ENCODE assay signal across 28 mouse cellular contexts in the genomic region with DNA sequence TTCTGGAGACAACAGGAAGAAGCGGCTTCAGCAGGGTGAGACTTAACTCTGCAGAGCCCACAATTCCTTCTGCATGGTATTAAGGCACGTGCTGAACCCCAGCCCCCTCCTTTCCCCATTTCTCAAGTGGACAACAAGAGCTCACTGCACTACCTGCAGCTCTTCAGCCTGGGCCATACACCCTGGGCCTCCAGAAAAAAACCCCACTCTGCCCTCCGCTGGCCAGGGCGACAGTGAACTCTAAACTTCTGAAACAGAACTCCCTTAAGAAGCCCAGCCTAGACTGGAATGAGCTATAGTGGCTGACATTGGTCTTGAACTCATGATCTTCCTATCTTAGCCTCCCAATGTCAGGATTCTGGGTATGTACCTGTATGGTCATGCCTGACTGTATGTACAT. TPM values are rescaled to one million over a fixed set of nuclear protein-coding genes. Genes with fewer than 3 reads are reported as not detected.
DNase-seq lines count a peak whose midpoint lies in the region; ATAC-seq and TF ChIP-seq lines count a peak whose summit lies in the region.
"Had no signal": no experiment of that assay in that cellular context is flagged by ENCODE, and none has a peak within 500 bp of the region (broad histone marks: within the 10 kb centered on the region; RNA-seq: fewer than 3 reads in every experiment).

No protein-coding gene starts in this region.

- no peak overlapping the region for H3K4me2 ChIP-seq in heart, postnatal 0 days (ENCODE audit: low read depth, low read length)
- no peak overlapping the region for H3K4me2 ChIP-seq in heart, embryonic 11.5 days
- no peak overlapping the region for H3K4me2 ChIP-seq in liver, postnatal 0 days (ENCODE audit: low read depth, low read length)
- H3K4me2 ChIP-seq in liver, embryonic 11.5 days = no peak overlapping the region
- H3K4me2 ChIP-seq in midbrain, embryonic 15.5 days = no peak overlapping the region
- H3K4me2 ChIP-seq in midbrain, embryonic 14.5 days (ENCODE audit: low read length) = no peak overlapping the region
- H3K4me2 ChIP-seq: heart, embryonic 15.5 days; hindbrain, embryonic 14.5 days; limb, embryonic 15.5 days; neural tube, embryonic 12.5 days had no signal

- WGBS in heart, postnatal 0 days = 78% methylated on average over 4 of the region's 4 CpGs
- 79% methylated on average over 4 of the region's 4 CpGs for WGBS in heart, embryonic 11.5 days (ENCODE audit: insufficient replicate concordance)
- WGBS in liver, postnatal 0 days (ENCODE audit: insufficient replicate concordance) = 71% methylated on average over 4 of the region's 4 CpGs
- WGBS in liver, embryonic 11.5 days = 73% methylated on average over 4 of the region's 4 CpGs
- WGBS in midbrain, embryonic 15.5 days = 82% methylated on average over 4 of the region's 4 CpGs
- 85% methylated on average over 4 of the region's 4 CpGs for WGBS in midbrain, embryonic 14.5 days
- 80% methylated on average over 4 of the region's 4 CpGs for WGBS in limb, embryonic 10.5 days

- TF ChIP-seq CTCF in heart, postnatal 0 days (IDR thresholded peaks at IDR 0.05; ENCODE audit: low read depth) = 0 out of 2 replicates have a peak, but pooled peaks have one; percentile 1
- peak; percentile 15; the same call in 1 of the 2 replicates for TF ChIP-seq CTCF in liver, postnatal 0 days (IDR thresholded peaks at IDR 0.05; ENCODE audit: low read depth)

- no peak for ATAC-seq in heart, postnatal 0 days (ENCODE audit: insufficient read depth, low read depth)
- no peak for ATAC-seq in heart, embryonic 11.5 days (replicated peaks; ENCODE audit: insufficient number of reproducible peaks, low FRiP score, low TSS enrichment)
- ATAC-seq in liver, postnatal 0 days = no peak
- ATAC-seq in liver, embryonic 11.5 days (replicated peaks; ENCODE audit: low FRiP score) = no peak
- 0 out of 2 replicates have a peak, but pooled peaks have one; percentile 39 for ATAC-seq in midbrain, embryonic 15.5 days (replicated peaks)
- no peak for ATAC-seq in midbrain, embryonic 14.5 days (ENCODE audit: low FRiP score, low TSS enrichment)
- ATAC-seq: forebrain, embryonic 16.5 days; inflammation-experienced regulatory T-cells, adult 6 months; Patski had no signal

- no peak overlapping the region for H3K9ac ChIP-seq in heart, postnatal 0 days (replicated peaks; ENCODE audit: low read depth, low read length)
- no peak overlapping the region for H3K9ac ChIP-seq in heart, embryonic 11.5 days (ENCODE audit: low read depth, low read length)
- no peak overlapping the region for H3K9ac ChIP-seq in liver, postnatal 0 days (replicated peaks)
- no peak overlapping the region for H3K9ac ChIP-seq in liver, embryonic 11.5 days (ENCODE audit: low read depth, low read length)
- H3K9ac ChIP-seq in midbrain, embryonic 15.5 days = no peak overlapping the region
- H3K9ac ChIP-seq in midbrain, embryonic 14.5 days (replicated peaks; ENCODE audit: low read length) = no peak overlapping the region
- H3K9ac ChIP-seq: heart, embryonic 15.5 days; hindbrain, embryonic 14.5 days; limb, embryonic 15.5 days; neural tube, embryonic 12.5 days had no signal

- H3K4me1 ChIP-seq in heart, postnatal 0 days (ENCODE audit: control insufficient read depth, insufficient read depth) = no peaks in the 10 kb centered on the region
- peaks cover 10% of the 10 kb centered on the region for H3K4me1 ChIP-seq in heart, embryonic 11.5 days (ENCODE audit: control insufficient read depth, insufficient read depth, low read length)
- H3K4me1 ChIP-seq in liver, postnatal 0 days (ENCODE audit: insufficient read depth) = 0 out of 2 replicates have a peak, but pooled peaks cover 4% of the 10 kb centered on the region
- H3K4me1 ChIP-seq in liver, embryonic 11.5 days (replicated peaks; ENCODE audit: control insufficient read depth, insufficient read depth, low read length) = no peaks in the 10 kb centered on the region
- peaks cover 20% of the 10 kb centered on the region for H3K4me1 ChIP-seq in midbrain, embryonic 15.5 days
- peaks cover 14% of the 10 kb centered on the region for H3K4me1 ChIP-seq in midbrain, embryonic 14.5 days (ENCODE audit: control insufficient read depth, insufficient read depth, low read length)
- peaks cover 49% of the 10 kb centered on the region for H3K4me1 ChIP-seq in limb, embryonic 10.5 days

- H3K27ac ChIP-seq in heart, postnatal 0 days (ENCODE audit: low read depth) = no peak overlapping the region
- H3K27ac ChIP-seq in heart, embryonic 11.5 days (ENCODE audit: low read depth, low read length) = no peak overlapping the region
- H3K27ac ChIP-seq in liver, postnatal 0 days (ENCODE audit: low read depth) = no peak overlapping the region
- no peak overlapping the region for H3K27ac ChIP-seq in liver, embryonic 11.5 days (ENCODE audit: low read depth, low read length)
- H3K27ac ChIP-seq in midbrain, embryonic 15.5 days = no peak overlapping the region
- no peak overlapping the region for H3K27ac ChIP-seq in midbrain, embryonic 14.5 days (replicated peaks; ENCODE audit: low read depth, low read length)
- no peak overlapping the region for H3K27ac ChIP-seq in limb, embryonic 10.5 days
- H3K27ac ChIP-seq: heart, embryonic 15.5 days; hindbrain, embryonic 14.5 days; limb, embryonic 15.5 days; neural tube, embryonic 12.5 days had no signal

- no peaks in the 10 kb centered on the region for H3K27me3 ChIP-seq in heart, postnatal 0 days (ENCODE audit: control insufficient read depth, insufficient read depth, low read length)
- no peaks in the 10 kb centered on the region for H3K27me3 ChIP-seq in heart, embryonic 11.5 days (ENCODE audit: control insufficient read depth, insufficient read depth, low read length)
- H3K27me3 ChIP-seq in liver, postnatal 0 days (ENCODE audit: insufficient read depth, low read length) = no peaks in the 10 kb centered on the region
- no peaks in the 10 kb centered on the region for H3K27me3 ChIP-seq in liver, embryonic 11.5 days (replicated peaks; ENCODE audit: control insufficient read depth, insufficient read depth, low read length)
- H3K27me3 ChIP-seq in midbrain, embryonic 15.5 days (replicated peaks) = no peaks in the 10 kb centered on the region
- H3K27me3 ChIP-seq in midbrain, embryonic 14.5 days (ENCODE audit: control insufficient read depth, insufficient read depth, low read length) = no peaks in the 10 kb centered on the region
- no peaks in the 10 kb centered on the region for H3K27me3 ChIP-seq in limb, embryonic 10.5 days (ENCODE audit: low read depth, poor library complexity, severe bottlenecking)
- H3K27me3 ChIP-seq: heart, embryonic 15.5 days; limb, embryonic 15.5 days; neural tube, embryonic 12.5 days; Patski had no signal

- no peaks in the 10 kb centered on the region for H3K36me3 ChIP-seq in heart, postnatal 0 days (replicated peaks; ENCODE audit: control insufficient read depth, insufficient read depth, low read length)
- H3K36me3 ChIP-seq in heart, embryonic 11.5 days (ENCODE audit: control insufficient read depth, insufficient read depth, low read length) = no peaks in the 10 kb centered on the region
- H3K36me3 ChIP-seq in liver, postnatal 0 days (replicated peaks; ENCODE audit: insufficient read depth, low read length) = no peaks in the 10 kb centered on the region
- no peaks in the 10 kb centered on the region for H3K36me3 ChIP-seq in liver, embryonic 11.5 days (ENCODE audit: control insufficient read depth, insufficient read depth, low read length)
- no peaks in the 10 kb centered on the region for H3K36me3 ChIP-seq in midbrain, embryonic 15.5 days (replicated peaks)
- H3K36me3 ChIP-seq in midbrain, embryonic 14.5 days (ENCODE audit: control insufficient read depth, insufficient read depth, low read length) = no peaks in the 10 kb centered on the region
- H3K36me3 ChIP-seq in limb, embryonic 10.5 days = peaks cover 57% of the 10 kb centered on the region
- H3K36me3 ChIP-seq: heart, embryonic 15.5 days; limb, embryonic 15.5 days; neural tube, embryonic 12.5 days had no signal

- DNase-seq in heart, postnatal 0 days (ENCODE audit: low spot score) = no peak
- no peak for DNase-seq in liver, postnatal 0 days
- no peak for DNase-seq in liver, embryonic 11.5 days (ENCODE audit: low spot score)
- DNase-seq in midbrain, embryonic 14.5 days = no peak
- peak; percentile 18 for DNase-seq in NIH3T3 (ENCODE audit: low read depth)
- DNase-seq in limb, embryonic 10.5 days (ENCODE audit: low spot score) = no peak
- DNase-seq: adrenal gland, postnatal 14 days; B cell, adult 2 months; cerebellum, adult 11 months; cerebellum, postnatal 10 days; heart, postnatal 4 days; kidney, adult 8-10 months; kidney, postnatal 10 days; layer of hippocampus, postnatal 36 days; left cerebral cortex, postnatal 4 days; right cerebral cortex, postnatal 4 days; thymus, postnatal 4 days had no signal

- no peaks in the 10 kb centered on the region for H3K9me3 ChIP-seq in heart, postnatal 0 days (replicated peaks; ENCODE audit: control insufficient read depth, low read length)
- no peaks in the 10 kb centered on the region for H3K9me3 ChIP-seq in heart, embryonic 11.5 days (replicated peaks; ENCODE audit: control insufficient read depth, low read length)
- no peaks in the 10 kb centered on the region for H3K9me3 ChIP-seq in liver, postnatal 0 days (ENCODE audit: low read length)
- no peaks in the 10 kb centered on the region for H3K9me3 ChIP-seq in liver, embryonic 11.5 days (ENCODE audit: control insufficient read depth, low read length)
- no peaks in the 10 kb centered on the region for H3K9me3 ChIP-seq in midbrain, embryonic 15.5 days
- no peaks in the 10 kb centered on the region for H3K9me3 ChIP-seq in midbrain, embryonic 14.5 days (ENCODE audit: control insufficient read depth, low read length)
- no peaks in the 10 kb centered on the region for H3K9me3 ChIP-seq in limb, embryonic 10.5 days (replicated peaks)
- H3K9me3 ChIP-seq: heart, embryonic 15.5 days; limb, embryonic 15.5 days; neural tube, embryonic 12.5 days had no signal

- TF ChIP-seq EP300 in heart, postnatal 0 days (IDR thresholded peaks at IDR 0.05; ENCODE audit: low read depth) = no peak
- no peak for TF ChIP-seq EP300 in liver, postnatal 0 days (IDR thresholded peaks at IDR 0.05; ENCODE audit: low read depth)

- H3K4me3 ChIP-seq in heart, postnatal 0 days (ENCODE audit: low read depth, low read length) = no peak overlapping the region
- H3K4me3 ChIP-seq in heart, embryonic 11.5 days (ENCODE audit: low read depth, low read length) = no peak overlapping the region
- no peak overlapping the region for H3K4me3 ChIP-seq in liver, postnatal 0 days (ENCODE audit: low read depth, low read length)
- H3K4me3 ChIP-seq in liver, embryonic 11.5 days (ENCODE audit: low read depth, low read length) = no peak overlapping the region
- no peak overlapping the region for H3K4me3 ChIP-seq in midbrain, embryonic 15.5 days
- no peak overlapping the region for H3K4me3 ChIP-seq in midbrain, embryonic 14.5 days (replicated peaks; ENCODE audit: low read depth, low read length)
- no peak overlapping the region for H3K4me3 ChIP-seq in limb, embryonic 10.5 days
- H3K4me3 ChIP-seq: erythroblast, embryonic 14.5 days; heart, embryonic 15.5 days; limb, embryonic 15.5 days; myocyte; neural tube, embryonic 12.5 days had no signal

RNA-seq across cellular contexts. Expression of a gene that starts 59.3 kb away (rescaled TPM):
- 1.9 and 4.9 TPM in 2 replicates for total RNA-seq in heart, postnatal 0 days (2014; rRNA removed; ENCODE audit: low replicate concordance)
- 0.80 and 1.1 TPM in 2 replicates for polyA plus RNA-seq in heart, postnatal 0 days (2015; fragmentation: Nextera tagmentation; extraction: Ambion mirVana)
- 6.6 and 6.7 TPM in 2 replicates for polyA plus RNA-seq in heart, embryonic 11.5 days (2014; fragmentation: Nextera tagmentation; extraction: Ambion mirVana)
- polyA plus RNA-seq in liver, postnatal 0 days (2015; fragmentation: Nextera tagmentation; extraction: Ambion mirVana) = 0.81 and 1.1 TPM in 2 replicates
- polyA plus RNA-seq in liver, embryonic 11.5 days (2014; fragmentation: Nextera tagmentation; extraction: Ambion mirVana) = 4.4 and 4.7 TPM in 2 replicates
- 38.0 and 38.1 TPM in 2 replicates for polyA plus RNA-seq in midbrain, embryonic 15.5 days (2015; fragmentation: Nextera tagmentation; extraction: Ambion mirVana)
- polyA plus RNA-seq in midbrain, embryonic 14.5 days (2014; fragmentation: Nextera tagmentation; extraction: Ambion mirVana) = 20.3 and 20.8 TPM in 2 replicates
- polyA plus RNA-seq in limb, embryonic 10.5 days (2016; fragmentation: Nextera tagmentation; extraction: Ambion mirVana) = 33.9 and 38.8 TPM in 2 replicates
- polyA plus RNA-seq: myocyte had no signal
